Mouse (Mus musculus) right cerebral cortex, postnatal 36 days (tissue): ENCODE data around the gene Dlgap1.
"Not testable (repeated sequence)": the region's sequence is repeated elsewhere in the genome, so short reads cannot be mapped to it uniquely, and the experiment has no call there.

Source experiments
- DNase-seq, 2 experiments: peaks; one replicate each; pipeline ENCODE4 v3.0.0; 2022; ENCODE audit warnings: low spot score in 2 of 2, mixed read lengths in 1 of 2

The Dlgap1 gene

GRCm38 (mm10) chr17:70805866-70806265, 837.0 kb downstream of the Dlgap1 start:
- no peak for DNase-seq

GRCm38 (mm10) chr17:70806600-70806999, 837.7 kb downstream of the Dlgap1 start:
- no peak for DNase-seq

GRCm38 (mm10) chr17:70807885-70808284, 839.0 kb downstream of the Dlgap1 start:
- no peak for DNase-seq

GRCm38 (mm10) chr17:70808837-70809236, 840.0 kb downstream of the Dlgap1 start:
- no peak for DNase-seq

- DNase-seq = no peak
These were observed 840.9 kb downstream of the Dlgap1 start for GRCm38 (mm10) chr17:70809776-70810175.

GRCm38 (mm10) chr17:70810795-70811194, 841.9 kb downstream of the Dlgap1 start:
- no peak for DNase-seq

GRCm38 (mm10) chr17:70815001-70815400, 846.1 kb downstream of the Dlgap1 start:
- DNase-seq = no peak

- DNase-seq = no peak
These were observed 849.1 kb downstream of the Dlgap1 start for GRCm38 (mm10) chr17:70817862-70818451.

GRCm38 (mm10) chr17:70823083-70823482, 854.2 kb downstream of the Dlgap1 start:
- no peak for DNase-seq

- peak; percentile 70 to 80 for DNase-seq
These were observed 857.4 kb downstream of the Dlgap1 start for GRCm38 (mm10) chr17:70826227-70826626.

GRCm38 (mm10) chr17:70827463-70828179, 858.7 kb downstream of the Dlgap1 start:
- DNase-seq = not testable (repeated sequence)

- DNase-seq = no peak
These were observed 859.3 kb downstream of the Dlgap1 start for GRCm38 (mm10) chr17:70828180-70828528.

GRCm38 (mm10) chr17:70828569-70828968, 859.7 kb downstream of the Dlgap1 start:
- no peak for DNase-seq

GRCm38 (mm10) chr17:70829217-70829616, 860.3 kb downstream of the Dlgap1 start:
- no peak for DNase-seq

- no peak for DNase-seq
These were observed 861.3 kb downstream of the Dlgap1 start for GRCm38 (mm10) chr17:70829943-70830715.

- no peak for DNase-seq
These were observed 862.7 kb downstream of the Dlgap1 start for GRCm38 (mm10) chr17:70831591-70831990.

GRCm38 (mm10) chr17:70832544-70832943, 863.7 kb downstream of the Dlgap1 start:
- DNase-seq = peak in 1 of 2 experiments; percentile 34

- DNase-seq = no peak
These were observed 865.6 kb downstream of the Dlgap1 start for GRCm38 (mm10) chr17:70834430-70834965.

GRCm38 (mm10) chr17:70835071-70835790, 866.4 kb downstream of the Dlgap1 start:
- DNase-seq = no peak

GRCm38 (mm10) chr17:70836820-70837219, 867.9 kb downstream of the Dlgap1 start:
- no peak for DNase-seq

- not testable (repeated sequence) for DNase-seq
These were observed 868.6 kb downstream of the Dlgap1 start for GRCm38 (mm10) chr17:70837474-70837873.

GRCm38 (mm10) chr17:70838031-70838430, 869.2 kb downstream of the Dlgap1 start:
- DNase-seq = no peak
